Mouse (Mus musculus): Measurements from ENCODE around the gene Lipk.

The Lipk gene

GRCm38 (mm10) chr19:34008002-34008401 lies at the start of gene Lipk:
Lipk (plus strand) TSS chr19:34008290.
- DNase-seq (ENCODE audit: low read depth, low spot score): no peak

- no peak for DNase-seq (ENCODE audit: low read depth, low spot score)
Observed at GRCm38 (mm10) chr19:33960887-33961286, 47.2 kb upstream of the Lipk start, which contains the start of gene Lipf. Lipf (plus strand) TSS chr19:33961187.

GRCm38 (mm10) chr19:33979007-33979406 lies 29.1 kb upstream of the Lipk start:
- no peak for DNase-seq (ENCODE audit: low read depth, low spot score)

GRCm38 (mm10) chr19:33983043-33983442 lies 25.0 kb upstream of the Lipk start:
- no peak for DNase-seq (ENCODE audit: low read depth, low spot score)

GRCm38 (mm10) chr19:34021440-34022172 lies 13.5 kb downstream of the Lipk start:
- DNase-seq (ENCODE audit: low read depth, low spot score): no peak

- DNase-seq (ENCODE audit: low read depth, low spot score): peak; percentile 14
Observed at GRCm38 (mm10) chr19:34022759-34023158, 14.7 kb downstream of the Lipk start.

GRCm38 (mm10) chr19:34039731-34040130 lies 31.6 kb downstream of the Lipk start:
- no peak for DNase-seq (ENCODE audit: low read depth, low spot score)

- no peak for DNase-seq (ENCODE audit: low read depth, low spot score)
Observed at GRCm38 (mm10) chr19:34043008-34043407, 34.9 kb downstream of the Lipk start.

GRCm38 (mm10) chr19:34049371-34050039 lies 41.4 kb downstream of the Lipk start:
- DNase-seq (ENCODE audit: low read depth, low spot score): no peak

- no peak for DNase-seq (ENCODE audit: low read depth, low spot score)
Observed at GRCm38 (mm10) chr19:34051502-34051901, 43.4 kb downstream of the Lipk start.

- no peak for DNase-seq (ENCODE audit: low read depth, low spot score)
Observed at GRCm38 (mm10) chr19:34063547-34063946, 55.5 kb downstream of the Lipk start.

GRCm38 (mm10) chr19:34064059-34064458 lies 56.0 kb downstream of the Lipk start:
- no peak for DNase-seq (ENCODE audit: low read depth, low spot score)

- no peak for DNase-seq (ENCODE audit: low read depth, low spot score)
Observed at GRCm38 (mm10) chr19:34066779-34067472, 58.8 kb downstream of the Lipk start, which contains the start of gene Lipn. Lipn (plus strand) TSS chr19:34067358.

GRCm38 (mm10) chr19:34074239-34074638 lies 66.1 kb downstream of the Lipk start:
- no peak for DNase-seq (ENCODE audit: low read depth, low spot score)

- DNase-seq (ENCODE audit: low read depth, low spot score): no peak
Observed at GRCm38 (mm10) chr19:34078130-34078529, 70.0 kb downstream of the Lipk start.

- DNase-seq (ENCODE audit: low read depth, low spot score): no peak
Observed at GRCm38 (mm10) chr19:34089011-34089680, 81.1 kb downstream of the Lipk start.

- no peak for DNase-seq (ENCODE audit: low read depth, low spot score)
Observed at GRCm38 (mm10) chr19:34095381-34095780, 87.3 kb downstream of the Lipk start.

GRCm38 (mm10) chr19:34096228-34096627 lies 88.1 kb downstream of the Lipk start:
- DNase-seq (ENCODE audit: low read depth, low spot score): no peak

Data from embryo, embryonic 11.5 days (tissue).